Mouse (Mus musculus): ENCODE results near the gene Fkbp6. TPM values are rescaled to one million over a fixed set of nuclear protein-coding genes. Genes with fewer than 3 reads are reported as not detected.

The Fkbp6 gene
- total RNA-seq (2021) = not detected
- long read RNA-seq, experiment 1 = 0 reads
- long read RNA-seq, experiment 2 = 0 reads

- intact Hi-C loops (cut with DNase I) = no loop called here
- DNase-seq = no peak
- Histone ChIP-seq H3K27ac (no peak within 1 kb of the TSS), H3K4me3 (no peak within 1 kb of the TSS)
- TF ChIP-seq CTCF (IDR thresholded peaks at IDR 0.05) = no peak
Measured at GRCm38 (mm10) chr5:135349862-135350261, at the start of gene Fkbp6. Fkbp6 (minus strand) TSS chr5:135350044.

- no peak for TF ChIP-seq CTCF (IDR thresholded peaks at IDR 0.05)
- DNase-seq = no peak
- Histone ChIP-seq H3K27ac (no peak overlapping the region), H3K4me3 (no peak overlapping the region)
- intact Hi-C loops (cut with DNase I) = loop anchor here (1.0 to 5.0 kb wide), 2 partner anchors 95 to 148 kb away; partner anchors contain the start of gene Hip1
Measured at GRCm38 (mm10) chr5:135399382-135399781, 49.5 kb upstream of the Fkbp6 start.

DNA sequence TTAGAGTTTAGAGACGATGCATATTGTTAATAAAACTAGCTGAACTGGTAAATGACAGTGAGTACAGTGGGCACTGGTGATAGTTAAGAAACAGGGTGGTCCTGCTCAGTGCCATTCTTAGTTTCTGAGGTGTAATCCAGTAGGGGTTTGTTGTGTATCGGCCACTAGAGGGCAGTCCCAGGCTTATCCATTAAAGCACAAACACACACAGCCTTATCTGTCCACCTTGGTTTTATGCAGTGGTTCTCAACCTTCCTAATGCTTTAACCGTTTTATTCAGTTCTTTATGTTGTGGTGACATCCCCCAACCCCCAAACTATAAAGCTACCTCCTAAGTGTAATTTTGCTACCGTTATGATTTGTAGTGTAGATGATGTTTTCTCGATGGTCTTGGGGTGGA, 46.0 kb upstream of the Fkbp6 start:
- peak; percentile 67 for TF ChIP-seq CTCF (IDR thresholded peaks at IDR 0.05)
- H3K4me3 ChIP-seq = no peak overlapping the region
- intact Hi-C loops (cut with DNase I) = loop anchor here (5.0 kb wide), 1 partner anchor 151 kb away; the partner anchor contains the start of gene Hip1
- H3K27ac ChIP-seq = no peak overlapping the region
- DNase-seq = no peak

DNA sequence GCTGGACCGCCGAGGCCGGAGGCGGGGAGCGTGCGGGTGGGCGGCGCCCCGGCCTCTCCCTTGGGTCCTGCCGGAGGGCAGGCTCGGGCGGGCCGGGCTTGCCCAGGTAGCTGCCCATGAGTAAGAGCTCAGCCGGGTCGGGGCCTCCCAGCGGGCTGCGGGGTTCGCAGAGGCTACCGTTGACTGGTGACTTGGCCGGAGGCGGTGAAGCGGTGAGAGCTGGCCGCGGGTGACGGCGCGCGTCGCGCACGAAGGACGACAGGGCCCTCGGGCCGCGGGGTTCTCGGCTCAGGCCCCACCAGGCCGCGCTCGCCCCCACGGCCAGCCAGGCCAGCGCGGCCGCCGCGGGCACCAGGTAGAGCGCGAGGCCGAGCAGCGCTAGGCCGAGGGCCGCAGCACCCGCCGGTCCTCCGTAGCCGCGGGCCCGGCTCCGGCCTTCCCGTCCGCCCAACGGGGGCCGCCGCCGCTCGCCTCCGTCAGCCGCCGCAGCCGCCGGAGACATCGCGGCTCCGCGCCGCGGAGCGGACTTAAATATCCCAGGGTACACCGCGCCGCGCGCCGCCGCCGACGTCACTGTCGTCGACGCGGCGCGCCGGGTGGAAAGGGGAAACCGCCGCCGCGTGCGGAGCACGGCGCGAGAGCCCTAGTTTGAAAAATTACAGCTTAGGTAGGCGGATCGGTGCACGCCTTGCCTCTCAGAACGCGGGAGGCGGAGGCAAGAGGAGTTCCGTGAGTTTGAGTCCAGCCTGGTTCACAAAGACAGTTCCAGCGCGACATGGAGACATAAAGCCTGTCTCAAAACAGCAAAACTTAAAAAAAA, 44.4 kb upstream of the Fkbp6 start, which contains the start of gene Pom121:
Gene Pom121, minus strand, starts transcription at position 543 of the 820 bp plus-strand sequence.
- TF ChIP-seq CTCF (IDR thresholded peaks at IDR 0.05) = no peak
- intact Hi-C loops (cut with DNase I) = no loop called here

GRCm38 (mm10) chr5:135383771-135384170, 33.9 kb upstream of the Fkbp6 start:
- H3K4me3 ChIP-seq = no peak overlapping the region
- no peak overlapping the region for H3K27ac ChIP-seq
- TF ChIP-seq CTCF (IDR thresholded peaks at IDR 0.05) = no peak
- intact Hi-C loops (cut with DNase I) = no loop called here
- no peak for DNase-seq

More for the DNA sequence above, 44.4 kb upstream of the Fkbp6 start, which contains the start of gene Pom121:
- Histone ChIP-seq H3K27ac (peak within 1 kb of the TSS; percentile 93), H3K4me3 (peak within 1 kb of the TSS; percentile 82)
- peak; percentile 90 for DNase-seq

- intact Hi-C loops (cut with DNase I) = no loop called here
- DNase-seq = no peak
- TF ChIP-seq CTCF (IDR thresholded peaks at IDR 0.05) = no peak
- Histone ChIP-seq H3K27ac (no peak overlapping the region), H3K4me3 (no peak overlapping the region)
Measured at GRCm38 (mm10) chr5:135382746-135383145, 32.9 kb upstream of the Fkbp6 start.

DNA sequence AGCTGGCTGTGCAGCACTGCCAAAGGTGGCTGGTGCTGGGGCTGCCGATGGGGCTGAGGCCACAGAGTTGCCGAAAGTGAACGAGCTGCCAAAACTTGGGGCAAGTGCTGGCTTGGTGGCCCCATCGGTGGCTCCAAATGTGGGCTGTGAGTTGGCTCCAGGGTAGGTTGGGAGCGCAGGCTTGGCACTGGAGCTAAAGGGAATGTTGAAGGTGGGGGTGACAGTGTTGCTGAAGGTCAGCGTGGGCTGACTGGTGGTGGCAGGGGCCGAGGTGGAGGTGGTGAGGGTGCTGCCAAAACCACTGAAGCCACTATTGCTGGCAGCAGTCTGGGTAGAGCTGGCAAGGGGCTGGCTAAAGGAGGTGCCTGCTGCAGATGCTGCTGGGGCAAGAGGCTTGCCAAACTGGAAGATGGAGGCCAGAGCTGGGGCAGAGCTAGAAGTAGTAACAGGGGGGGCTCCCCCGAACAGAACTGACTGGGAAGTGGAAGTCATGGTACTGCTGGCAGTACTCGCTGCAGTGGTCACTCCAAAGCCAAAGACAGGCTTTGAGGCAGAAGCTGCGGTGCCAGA, 31.6 kb upstream of the Fkbp6 start:
- Histone ChIP-seq H3K4me3 (no peak overlapping the region), H3K27ac (no peak overlapping the region)
- no peak for TF ChIP-seq CTCF (IDR thresholded peaks at IDR 0.05)
- peak; percentile 25 for DNase-seq
- intact Hi-C loops (cut with DNase I) = no loop called here

DNA sequence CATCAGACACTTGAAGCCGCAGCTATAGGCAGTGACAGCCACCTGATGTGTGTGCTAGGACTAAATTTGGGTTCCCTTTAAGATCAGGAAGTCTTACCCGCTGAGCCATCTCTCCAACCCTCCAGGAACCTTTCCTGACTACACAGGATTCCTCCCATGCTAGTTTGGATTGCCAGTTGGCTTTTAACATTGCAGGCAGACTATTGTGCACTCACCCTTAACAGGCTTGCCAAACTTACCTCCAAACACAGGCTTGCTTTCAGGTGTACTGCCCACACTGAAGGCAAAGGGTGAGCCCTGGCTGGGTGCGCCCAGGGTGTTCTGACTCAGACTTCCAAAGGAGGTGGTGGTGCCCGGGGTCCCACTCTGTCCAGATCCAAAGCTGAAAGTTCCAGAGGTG, 30.8 kb upstream of the Fkbp6 start:
- no peak for TF ChIP-seq CTCF (IDR thresholded peaks at IDR 0.05)
- H3K27ac ChIP-seq = no peak overlapping the region
- intact Hi-C loops (cut with DNase I) = no loop called here

DNA sequence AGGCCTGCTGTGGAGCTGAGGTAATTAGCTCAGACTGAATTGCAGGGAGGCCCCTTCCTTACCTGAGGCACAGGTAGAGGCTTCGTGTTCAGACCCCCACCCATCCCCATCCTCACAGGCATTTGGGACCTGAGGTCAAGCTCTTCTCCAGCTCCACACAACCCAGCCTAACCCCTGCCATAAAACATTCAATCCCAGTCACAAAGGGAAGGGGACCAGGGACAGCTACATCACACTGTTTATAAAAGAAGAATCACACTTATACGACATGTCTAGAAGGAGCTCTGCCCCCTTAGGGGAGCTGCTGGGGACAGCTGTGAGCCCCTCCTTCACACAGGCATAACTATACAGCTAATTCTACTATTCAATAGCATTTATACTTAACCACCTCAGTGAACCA, 26.5 kb upstream of the Fkbp6 start:
- no peak overlapping the region for H3K4me3 ChIP-seq
- no peak for TF ChIP-seq CTCF (IDR thresholded peaks at IDR 0.05)
- no peak overlapping the region for H3K27ac ChIP-seq
- DNase-seq = no peak
- intact Hi-C loops (cut with DNase I) = no loop called here

More for the DNA sequence above, 30.8 kb upstream of the Fkbp6 start:
- no peak for DNase-seq
- H3K4me3 ChIP-seq = no peak overlapping the region

DNA sequence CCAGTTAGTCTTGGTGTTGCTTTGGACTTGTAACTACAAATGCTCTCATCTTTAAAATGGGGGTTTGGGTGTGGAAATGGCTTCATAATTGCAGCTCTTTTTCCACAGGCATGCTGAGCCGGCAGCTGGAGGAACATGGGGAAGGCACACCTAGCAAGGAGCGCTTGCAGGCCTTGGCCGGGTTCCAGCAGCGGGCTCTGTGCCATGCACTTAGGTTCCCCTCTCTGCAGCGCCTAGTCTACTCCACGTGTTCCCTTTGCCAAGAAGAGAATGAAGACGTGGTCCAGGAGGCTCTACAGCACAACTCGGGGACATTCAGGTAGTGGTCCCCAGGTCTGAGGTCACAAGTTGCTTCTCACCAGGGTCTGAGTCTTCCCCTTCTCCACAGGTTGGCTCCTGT, 25.3 kb upstream of the Fkbp6 start:
- no peak overlapping the region for H3K4me3 ChIP-seq
- DNase-seq = peak; percentile 51
- no peak for TF ChIP-seq CTCF (IDR thresholded peaks at IDR 0.05)
- H3K27ac ChIP-seq = no peak overlapping the region
- intact Hi-C loops (cut with DNase I) = no loop called here

DNA sequence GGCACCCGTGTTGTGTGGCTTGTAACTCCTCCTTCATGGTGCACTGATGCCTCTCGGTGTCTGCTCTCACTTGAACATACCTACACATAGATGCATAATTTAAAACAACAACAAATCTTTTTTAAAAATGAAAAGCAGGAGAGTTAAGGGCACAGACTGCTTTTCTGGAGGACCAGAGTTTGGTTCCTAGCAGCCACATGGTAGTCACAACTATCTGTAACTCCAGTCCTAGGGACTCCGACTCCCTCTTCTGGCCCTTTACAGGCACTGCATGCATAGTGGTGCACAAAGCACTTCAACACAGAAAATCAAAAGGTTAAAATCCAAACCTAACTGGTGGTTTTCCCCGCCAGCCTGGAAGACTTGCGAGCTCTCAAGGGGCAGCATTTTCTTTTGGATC, 23.8 kb upstream of the Fkbp6 start:
- peak; percentile 23; the same call in 1 of the 2 replicates for TF ChIP-seq CTCF (IDR thresholded peaks at IDR 0.05)
- no peak for DNase-seq
- intact Hi-C loops (cut with DNase I) = no loop called here
- no peak overlapping the region for H3K27ac ChIP-seq
- no peak overlapping the region for H3K4me3 ChIP-seq

GRCm38 (mm10) chr5:135371195-135371594, 21.4 kb upstream of the Fkbp6 start:
- no peak overlapping the region for H3K4me3 ChIP-seq
- intact Hi-C loops (cut with DNase I) = no loop called here
- no peak for DNase-seq
- TF ChIP-seq CTCF (IDR thresholded peaks at IDR 0.05) = no peak
- H3K27ac ChIP-seq = no peak overlapping the region

Measured in gastrocnemius, adult 2 months (tissue).